Mouse (Mus musculus) liver, embryonic 14.5 days (tissue): ENCODE results near the gene Mfsd4a. TPM values are rescaled to one million over a fixed set of nuclear protein-coding genes. Genes with fewer than 3 reads are reported as not detected.

Experiments used
- ATAC-seq: fragments of 200-750 bp; cut with Nextera tagmentation; 2 replicates; pipeline ENCODE4 v1.8.0; 2017; ENCODE audit warnings: moderate number of reproducible peaks, mild to moderate bottlenecking, moderate library complexity; ENCODE audit not compliant: insufficient read depth
- DNase-seq, 3 experiments: peaks; one replicate each; pipeline ENCODE4 v3.0.0-alpha.2; 2012 to 2013; ENCODE audit warnings: low read depth in 3 of 3, low spot score in 3 of 3
- H3K27ac ChIP-seq: fragments of 300-500 bp; sonication (generic); 2 replicates; pipeline ENCODE4 v1.5.1; 2014; ENCODE audit warnings: moderate library complexity, mild to moderate bottlenecking, control low read depth, inconsistent platforms
- H3K27me3 ChIP-seq: fragments of 300-500 bp; sonication (generic); 2 replicates; pipeline ENCODE4 v1.6.1; 2014; ENCODE audit warnings: mild to moderate bottlenecking, low read length, moderate library complexity; ENCODE audit not compliant: control insufficient read depth, insufficient read depth
- H3K36me3 ChIP-seq: fragments of 300-500 bp; sonication (generic); replicated peaks from 2 replicates; pipeline ENCODE4 v1.6.1; 2014; ENCODE audit warnings: low read depth; ENCODE audit not compliant: control insufficient read depth, insufficient read depth
- H3K4me1 ChIP-seq, 2 experiments: fragments of 200-500 bp in 1 of 2; fragments of 300-500 bp in 1 of 2; sonication (generic) in 1 of 2; replicated peaks; 2 replicates each; pipeline ENCODE4 v1.6.1; 2012 to 2014; ENCODE audit warnings: antibody characterized with exemption in 1 of 2, inconsistent platforms in 1 of 2, low read length in 1 of 2; ENCODE audit not compliant: control insufficient read depth in 2 of 2, insufficient read depth in 2 of 2
- H3K4me2 ChIP-seq: fragments of 300-500 bp; sonication (generic); 2 replicates; pipeline ENCODE4 v1.6.1; 2014; ENCODE audit warnings: low read depth, mild to moderate bottlenecking, control low read depth, moderate library complexity
- H3K4me3 ChIP-seq, 2 experiments: fragments of 200-500 bp in 1 of 2; fragments of 300-500 bp in 1 of 2; sonication (generic) in 1 of 2; 2 replicates each; pipeline ENCODE4 v1.5.1; 2012 to 2014; ENCODE audit warnings: low read depth in 2 of 2, low read length in 2 of 2, mild to moderate bottlenecking in 2 of 2, control low read depth in 1 of 2, inconsistent platforms in 1 of 2, moderate library complexity in 1 of 2; ENCODE audit not compliant: insufficient read depth in 1 of 2
- H3K9ac ChIP-seq: fragments of 300-500 bp; sonication (generic); replicated peaks from 2 replicates; pipeline ENCODE4 v1.6.1; 2014; ENCODE audit warnings: mild to moderate bottlenecking, control low read depth, moderate library complexity
- H3K9me3 ChIP-seq: fragments of 300-500 bp; sonication (generic); 2 replicates; pipeline ENCODE4 v1.6.1; 2016; ENCODE audit warnings: low read length, mixed read lengths; ENCODE audit not compliant: control insufficient read depth
- CTCF ChIP-seq: IDR thresholded peaks from 2 replicates; pipeline ENCODE4 v1.5.1; 2016; ENCODE audit warnings: antibody characterized with exemption, low read depth, control low read depth
- EP300 ChIP-seq: IDR thresholded peaks from 2 replicates; pipeline ENCODE4 v1.6.1; 2016; ENCODE audit warnings: antibody characterized with exemption, low read depth
- WGBS: fragments of 180-500 bp; shearing (Covaris S2); extraction: QIAGEN DNeasy Blood & Tissue Kit; methylation state at CpG from one replicate; pipeline ENCODE4 v1.1.7; 2014; ENCODE audit not compliant: insufficient replicate concordance; 5-methylcytosine and 5-hydroxymethylcytosine counted together
- polyA plus RNA-seq, 2 experiments: library from polyadenylated mRNA; depleted of rRNA in 1 of 2; stranded (reverse) in 1 of 2; unstranded in 1 of 2; fragments of >200 nt; fragmentation: Nextera tagmentation in 1 of 2; extraction: Ambion mirVana in 1 of 2; gene quantifications; 2 replicates each; pipeline versions ENCODE4 v1.2.1 to v1.2.3; 2012 to 2014

Mfsd4a gene
- polyA plus RNA-seq, 2 experiments = 0.02 to 2.6 TPM

DNA sequence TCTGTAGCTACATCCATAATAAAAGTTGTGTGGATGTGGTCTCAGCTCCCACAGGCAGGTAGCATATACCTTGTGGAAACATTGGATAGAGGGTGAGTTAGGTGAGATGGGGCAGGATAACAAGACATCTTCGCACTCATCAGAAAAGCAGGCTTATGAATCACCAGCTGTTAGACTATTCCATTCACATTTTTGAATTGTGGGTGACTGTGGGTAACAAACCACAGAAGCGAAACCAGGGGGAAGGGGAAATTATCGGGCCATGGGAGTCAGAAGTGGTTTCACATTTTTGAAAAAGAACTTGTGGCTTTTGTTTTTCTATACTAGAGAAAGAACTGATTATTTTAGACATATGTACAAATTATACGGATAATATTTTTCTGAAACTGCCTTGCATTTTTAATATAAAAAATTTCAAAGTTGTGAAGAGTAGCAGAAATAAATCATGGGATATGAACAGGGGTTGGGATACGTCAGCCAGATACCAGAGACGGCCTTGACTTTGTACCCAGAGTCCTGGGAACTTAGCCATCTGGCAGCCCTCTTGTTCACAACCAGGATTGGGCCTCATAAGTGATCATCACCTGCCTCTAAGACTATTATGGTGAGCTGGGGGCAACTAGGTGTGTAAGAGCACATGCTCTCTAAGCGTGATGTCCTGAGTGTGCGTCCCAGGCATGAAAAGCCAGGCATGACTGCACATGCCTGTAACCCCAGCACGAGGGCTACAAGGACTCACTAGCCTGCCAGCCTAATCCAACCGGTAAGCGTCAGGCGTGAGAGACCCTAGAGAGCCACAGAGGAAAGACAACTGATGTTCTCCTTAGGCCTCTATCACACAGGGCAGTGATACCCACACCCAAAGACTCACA, 74.5 kb downstream of the Mfsd4a start:
- Histone ChIP-seq H3K36me3 (no peaks in the 10 kb centered on the region), H3K4me1 (no peaks in the 10 kb centered on the region; a peak in 1 of 4 replicates), H3K4me3 (no peak overlapping the region), H3K27ac (no peak overlapping the region), H3K9me3 (no peaks in the 10 kb centered on the region), H3K27me3 (no peaks in the 10 kb centered on the region), H3K9ac (no peak overlapping the region), H3K4me2 (no peak overlapping the region)
- DNase-seq = no peak
- ATAC-seq = no peak
- no peak for TF ChIP-seq CTCF
- 65% methylated on average over 12 of the region's 12 CpGs for WGBS

DNA sequence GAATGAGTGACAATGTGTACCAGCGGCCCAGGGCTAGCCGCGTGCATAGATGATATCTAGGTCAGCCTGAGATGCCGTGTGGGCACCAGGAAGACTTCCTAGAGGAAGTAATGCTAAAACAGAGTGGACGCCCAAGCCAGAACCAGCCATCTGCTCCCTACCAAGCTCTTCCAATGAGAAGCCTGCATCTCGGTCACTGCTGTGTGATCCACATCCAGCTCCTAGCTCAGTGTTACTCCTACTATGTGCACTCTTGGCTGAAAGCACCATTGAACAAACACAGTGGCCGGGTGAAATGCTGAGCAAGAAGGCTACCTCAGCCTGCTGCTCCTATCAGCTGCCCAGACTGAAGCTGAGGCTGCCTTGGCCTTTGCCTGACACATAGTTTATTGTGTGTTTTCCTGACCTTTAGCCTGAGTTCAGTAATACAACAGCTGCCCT, 75.3 kb downstream of the Mfsd4a start:
- Histone ChIP-seq H3K4me3 (no peak overlapping the region), H3K9ac (no peak overlapping the region), H3K4me2 (no peak overlapping the region), H3K36me3 (no peaks in the 10 kb centered on the region), H3K27me3 (no peaks in the 10 kb centered on the region), H3K4me1 (no peaks in the 10 kb centered on the region; a peak in 1 of 4 replicates), H3K9me3 (no peaks in the 10 kb centered on the region), H3K27ac (no peak overlapping the region)
- ATAC-seq (peak; percentile 31; the same call in 1 of the 2 replicates), DNase-seq (no peak)
- no peak for TF ChIP-seq CTCF
- no peak for TF ChIP-seq EP300
- 50% methylated on average over 7 of the region's 7 CpGs for WGBS

GRCm38 (mm10) chr1:131990083-131990760, 77.6 kb downstream of the Mfsd4a start:
- Histone ChIP-seq H3K9me3 (no peaks in the 10 kb centered on the region), H3K27me3 (no peaks in the 10 kb centered on the region), H3K4me3 (no peak overlapping the region), H3K4me1 (no peaks in the 10 kb centered on the region; a peak in 1 of 4 replicates), H3K4me2 (no peak overlapping the region), H3K36me3 (no peaks in the 10 kb centered on the region), H3K27ac (no peak overlapping the region), H3K9ac (no peak overlapping the region)
- TF ChIP-seq EP300 (no peak), CTCF (no peak)
- 61% methylated on average over 9 of the region's 9 CpGs for WGBS
- DNase-seq (no peak), ATAC-seq (no peak)

- Histone ChIP-seq H3K9ac (no peak overlapping the region), H3K4me2 (no peak overlapping the region), H3K27me3 (no peaks in the 10 kb centered on the region), H3K36me3 (no peaks in the 10 kb centered on the region), H3K27ac (no peak overlapping the region), H3K9me3 (no peaks in the 10 kb centered on the region), H3K4me3 (no peak overlapping the region), H3K4me1 (no peaks in the 10 kb centered on the region; a peak in 1 of 4 replicates)
- WGBS = 78% methylated on average over 4 of the region's 4 CpGs
- no peak for TF ChIP-seq EP300
- TF ChIP-seq CTCF = no peak
- DNase-seq (no peak), ATAC-seq (no peak)
Measured at GRCm38 (mm10) chr1:131989476-131989875, 78.4 kb downstream of the Mfsd4a start.

DNA sequence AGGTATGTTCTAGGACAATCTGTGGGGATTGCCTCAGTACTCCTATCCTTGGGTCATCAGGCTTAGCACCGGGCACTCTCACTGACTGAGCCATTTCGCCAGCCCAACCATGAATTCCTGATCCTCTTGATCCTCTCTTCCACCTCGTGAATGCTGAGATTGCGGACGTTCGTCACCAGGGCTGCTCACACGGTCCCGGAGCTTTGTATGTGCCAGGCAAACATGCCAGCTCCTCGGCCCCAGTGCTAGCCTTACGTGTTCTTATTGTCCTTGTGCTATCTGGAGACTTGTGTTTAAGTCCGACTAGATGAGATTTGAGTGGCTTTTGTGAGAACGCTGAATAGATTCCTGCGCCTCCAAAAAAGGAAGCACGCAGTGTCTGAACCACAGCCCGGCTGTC, 80.4 kb downstream of the Mfsd4a start:
- no peaks in the 10 kb centered on the region for H3K9me3 ChIP-seq
- H3K4me3 ChIP-seq = no peak overlapping the region
- no peak overlapping the region for H3K4me2 ChIP-seq
- H3K36me3 ChIP-seq = no peaks in the 10 kb centered on the region
- 62% methylated on average over 15 of the region's 15 CpGs for whole genome bisulfite sequencing
- ATAC-seq (no peak), DNase-seq (no peak)
- H3K4me1 ChIP-seq = no peaks in the 10 kb centered on the region; a peak in 1 of 4 replicates
- TF ChIP-seq CTCF = no peak
- TF ChIP-seq EP300 = no peak
- H3K27ac ChIP-seq = no peak overlapping the region
- no peak overlapping the region for H3K9ac ChIP-seq
- H3K27me3 ChIP-seq = no peaks in the 10 kb centered on the region
